Mouse (Mus musculus): ENCODE measurements around the gene Gnl3. TPM values are rescaled to one million over a fixed set of nuclear protein-coding genes. Genes with fewer than 3 reads are reported as not detected.

Gene Gnl3
- total RNA-seq, 2 experiments from 2014 or later: 44.4 to 45.4 TPM

GRCm38 (mm10) chr14:30974204-30974603 is 44.7 kb downstream of the Gnl3 start:
- intact Hi-C loops (cut with DNase I): no loop called here
- DNase-seq (ENCODE audit: low spot score in 2 of 2): peak; percentile 53 to 79

Other genes with a start within 250 kb of the Gnl3 start
- 10 to 100 TPM; 21.0 to 22.1 TPM for gene Tmem110, start 193.6 kb downstream of the Gnl3 start, total RNA-seq (2021)
- 1 to 10 TPM; 3.9 to 5.1 TPM for gene Mustn1, start 140.0 kb downstream of the Gnl3 start, total RNA-seq (2021)
- gene Itih4, start 132.7 kb downstream of the Gnl3 start, total RNA-seq (2021): not detected
- 10 to 100 TPM in 1 of 2 experiments, 1 to 10 TPM in 1; 8.1 to 12.0 TPM for gene Itih3, start 95.4 kb downstream of the Gnl3 start, total RNA-seq (2021)
- gene Itih1, start 75.9 kb downstream of the Gnl3 start, total RNA-seq (2021): not detected
- gene Nek4, start 67.8 kb downstream of the Gnl3 start, total RNA-seq (2021): 10 to 100 TPM; 14.0 to 14.1 TPM
- 10 to 100 TPM; 27.2 to 30.7 TPM for gene Glt8d1, start 17.8 kb downstream of the Gnl3 start, total RNA-seq (2021)
- gene Spcs1, start 17.5 kb downstream of the Gnl3 start, total RNA-seq (2021): 100 to 1,000 TPM; 171 to 175 TPM
- 10 to 100 TPM; 50.7 to 53.6 TPM for gene Pbrm1, start within 50 bp of the Gnl3 start, total RNA-seq (2021)
- gene Smim4, start 109.8 kb upstream of the Gnl3 start, total RNA-seq (2021): 10 to 100 TPM; 27.3 to 28.2 TPM
- 1 to 10 TPM; 5.7 to 6.4 TPM for gene Nt5dc2, start 111.9 kb upstream of the Gnl3 start, total RNA-seq (2021)
- 10 to 100 TPM; 26.8 to 31.4 TPM for gene Stab1, start 149.5 kb upstream of the Gnl3 start, total RNA-seq (2021)
- gene Tnnc1, start 189.2 kb upstream of the Gnl3 start, total RNA-seq (2021): 10 to 100 TPM; 25.5 to 36.3 TPM
- 100 to 1,000 TPM; 393 to 408 TPM for gene Nisch, start 197.8 kb upstream of the Gnl3 start, total RNA-seq (2021)
- 1 to 10 TPM; 4.8 to 5.8 TPM for gene Sema3g, start 198.7 kb upstream of the Gnl3 start, total RNA-seq (2021)
- 1 to 10 TPM; 3.5 to 4.2 TPM for gene Phf7, start 232.2 kb upstream of the Gnl3 start, total RNA-seq (2021)
- gene Bap1, start 232.3 kb upstream of the Gnl3 start, total RNA-seq (2021): 100 to 1,000 TPM; 132 to 133 TPM